Mouse (Mus musculus): ENCODE data around the gene Dnah17. TPM values are rescaled to one million over a fixed set of nuclear protein-coding genes. Genes with fewer than 3 reads are reported as not detected.

Gene Dnah17
- total RNA-seq, 2 experiments from 2014 or later = 0.03 TPM; not detected in 1

DNA sequence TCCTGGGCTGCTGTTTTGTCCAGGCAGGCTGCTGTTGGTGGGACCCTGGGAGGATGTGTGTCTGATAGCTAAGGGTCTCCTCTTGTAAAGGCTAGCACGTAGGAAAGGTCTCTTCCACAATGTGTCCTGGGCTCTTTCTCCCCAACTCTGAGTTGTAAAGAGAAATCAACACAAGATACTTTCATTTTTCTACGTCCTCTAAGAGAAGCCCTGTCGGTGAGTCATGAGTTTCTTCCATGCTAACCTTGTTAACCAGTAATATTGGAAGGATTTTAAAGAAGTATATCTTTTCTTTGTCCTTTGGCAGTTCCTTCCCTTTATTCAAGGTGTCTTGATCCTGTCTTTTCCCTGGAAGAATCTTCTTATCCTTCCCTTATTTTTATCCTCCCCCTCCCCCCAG lies 134.8 kb downstream of the Dnah17 start:
- DNase-seq = no peak

- peak; percentile 44 to 51 for DNase-seq
Observed at GRCm38 (mm10) chr11:117995255-117995654, 135.2 kb downstream of the Dnah17 start.

GRCm38 (mm10) chr11:117994250-117995057 lies 136.0 kb downstream of the Dnah17 start:
- DNase-seq = no peak

GRCm38 (mm10) chr11:117993190-117994175 lies 137.0 kb downstream of the Dnah17 start:
- DNase-seq = no peak

- peak; percentile 44 to 51 for DNase-seq
Observed at GRCm38 (mm10) chr11:117991502-117992470, 138.6 kb downstream of the Dnah17 start.

DNA sequence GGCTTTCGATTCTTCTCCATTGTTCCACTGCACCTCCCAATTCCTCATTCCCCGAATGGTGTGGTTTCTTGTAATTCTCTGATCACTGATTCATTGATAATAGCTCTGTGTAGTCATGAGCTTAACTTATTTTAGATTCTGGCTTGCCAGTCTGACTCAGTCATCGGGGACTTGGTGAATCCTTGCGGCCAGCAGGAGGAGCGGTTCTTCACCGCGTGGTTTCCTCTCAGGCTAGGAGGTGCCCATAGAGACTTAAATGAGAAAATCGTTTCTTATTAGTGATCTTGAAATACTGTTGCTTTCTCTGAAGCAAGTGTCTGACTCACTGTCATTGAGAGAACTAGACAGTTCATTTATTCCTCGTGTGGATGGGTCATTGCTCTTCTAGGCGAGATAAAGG lies 140.5 kb downstream of the Dnah17 start:
- DNase-seq = peak; percentile 57 to 62

DNA sequence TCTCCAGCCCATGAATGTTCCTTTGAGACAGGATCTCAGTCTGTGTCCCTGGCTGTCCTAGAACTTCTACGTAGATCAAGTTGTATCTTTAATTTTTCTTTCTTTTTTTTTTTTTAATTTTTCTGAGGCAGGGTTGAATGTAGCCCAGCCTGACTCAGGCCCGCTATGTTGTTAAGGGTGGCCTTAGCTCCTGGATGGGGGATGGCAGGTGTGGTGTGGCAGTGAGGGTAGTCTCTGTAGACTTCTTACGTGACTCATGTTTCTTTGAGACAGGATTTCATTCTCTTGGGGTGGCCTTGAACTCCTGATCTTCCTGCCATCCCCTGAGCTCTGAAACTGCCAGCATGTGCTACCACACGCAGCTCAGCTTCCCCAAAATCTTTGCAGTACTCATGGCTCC lies 141.2 kb downstream of the Dnah17 start:
- no peak for DNase-seq

DNA sequence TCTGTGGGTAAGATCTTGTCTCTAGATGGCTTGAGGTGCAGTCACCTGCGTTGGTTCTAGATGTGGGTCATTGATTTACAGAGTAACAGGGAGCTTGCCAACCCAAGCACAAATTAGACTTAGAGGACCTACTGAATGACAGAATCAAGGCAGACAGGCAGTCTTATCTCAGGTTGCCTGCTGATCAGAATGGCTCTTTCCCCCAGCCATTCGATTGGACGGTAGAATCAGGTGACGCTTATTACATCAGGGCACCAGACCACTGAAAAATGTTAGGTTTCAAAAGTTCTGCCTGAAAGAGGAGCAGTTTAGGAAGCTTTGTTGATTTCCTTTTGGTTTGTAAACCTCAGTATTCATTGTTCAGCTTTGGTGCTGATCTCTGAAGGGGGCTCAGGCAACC lies 142.5 kb downstream of the Dnah17 start:
- DNase-seq = no peak

DNA sequence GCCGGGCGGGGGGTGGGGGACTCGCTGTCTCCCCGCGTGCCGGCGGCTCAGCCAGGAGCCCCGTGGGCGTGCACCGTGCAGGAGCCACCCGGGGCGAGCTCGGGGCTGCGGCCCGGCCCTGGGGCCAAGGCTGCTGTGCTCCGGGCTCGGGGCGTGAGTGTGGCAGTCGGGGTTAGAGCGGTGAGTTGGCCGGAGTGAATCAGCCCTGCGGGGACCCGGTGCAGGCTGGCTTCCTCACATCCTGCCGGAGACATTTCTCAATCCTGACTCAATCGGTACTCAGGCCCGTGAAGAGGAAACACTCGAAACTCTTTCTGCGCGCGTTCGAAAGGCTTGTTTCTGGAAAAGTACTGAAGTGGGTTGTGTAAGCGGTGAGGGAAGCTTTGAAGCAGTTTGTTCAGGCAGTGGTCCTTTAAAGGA lies 143.4 kb downstream of the Dnah17 start:
- peak; percentile 62 to 71 for DNase-seq

GRCm38 (mm10) chr11:117986126-117987031 lies 144.1 kb downstream of the Dnah17 start, which contains the start of gene Pgs1:
Pgs1 (plus strand) TSS chr11:117986292.
- peak; percentile 94 to 96 for DNase-seq

DNA sequence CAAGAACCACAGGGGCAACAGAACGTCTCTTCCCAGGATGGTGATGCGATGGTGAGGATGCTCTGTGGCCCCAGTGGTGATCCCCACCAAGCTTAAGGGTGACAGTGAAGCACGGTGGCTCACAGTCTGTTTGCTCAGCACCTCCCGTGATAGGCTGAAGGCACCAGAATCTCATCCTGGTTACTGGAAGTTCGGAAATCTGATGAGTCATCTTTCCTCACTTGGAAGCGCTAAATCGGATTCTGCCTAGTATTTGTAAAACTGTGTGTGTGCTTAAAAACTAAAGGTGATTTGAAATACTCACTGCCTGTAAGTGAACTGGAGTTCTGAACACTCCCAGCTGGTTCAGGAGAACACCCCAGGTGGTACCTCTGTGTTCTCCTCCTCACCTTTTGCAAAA lies 146.7 kb downstream of the Dnah17 start:
- no peak for DNase-seq

GRCm38 (mm10) chr11:117982426-117982825 lies 148.0 kb downstream of the Dnah17 start:
- DNase-seq = peak; percentile 60 to 72

- no peak for DNase-seq
Observed at GRCm38 (mm10) chr11:117979388-117979787, 151.0 kb downstream of the Dnah17 start.

DNA sequence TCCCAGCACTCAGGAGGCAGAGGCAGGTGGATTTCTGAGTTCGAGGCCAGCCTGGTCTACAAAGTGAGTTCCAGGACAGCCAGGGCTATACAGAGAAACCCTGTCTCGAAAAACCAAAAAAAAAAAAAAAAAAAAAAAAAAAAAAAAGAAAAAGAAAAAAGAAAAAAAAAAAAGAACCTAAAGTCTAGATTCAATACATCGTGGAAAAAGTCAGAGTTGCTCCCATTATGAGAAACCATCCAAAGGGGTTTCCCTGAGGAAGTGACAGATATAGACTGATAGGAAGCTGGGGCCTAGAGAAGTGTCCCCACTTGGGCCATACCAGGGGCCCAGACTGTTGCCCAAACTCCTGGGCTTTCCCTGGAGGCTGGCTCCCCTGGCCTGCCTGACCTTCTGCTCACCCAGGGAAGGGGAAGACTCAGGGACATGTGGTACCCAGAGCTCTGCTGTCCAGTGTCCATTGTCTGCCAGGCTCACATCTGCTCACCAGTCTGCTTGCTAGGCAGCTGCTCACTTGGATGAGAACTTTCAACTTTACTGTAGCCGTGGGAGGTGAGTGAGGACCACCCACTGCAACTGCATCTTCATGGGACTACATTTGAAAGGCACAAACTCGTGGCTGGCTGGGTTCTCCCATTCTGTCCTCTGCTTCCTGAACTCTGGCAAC lies 152.6 kb downstream of the Dnah17 start:
- DNase-seq = no peak

GRCm38 (mm10) chr11:117976081-117976582 lies 154.3 kb downstream of the Dnah17 start:
- peak; percentile 72 to 74 for DNase-seq

GRCm38 (mm10) chr11:117975211-117975967 lies 155.0 kb downstream of the Dnah17 start:
- DNase-seq = no peak

DNA sequence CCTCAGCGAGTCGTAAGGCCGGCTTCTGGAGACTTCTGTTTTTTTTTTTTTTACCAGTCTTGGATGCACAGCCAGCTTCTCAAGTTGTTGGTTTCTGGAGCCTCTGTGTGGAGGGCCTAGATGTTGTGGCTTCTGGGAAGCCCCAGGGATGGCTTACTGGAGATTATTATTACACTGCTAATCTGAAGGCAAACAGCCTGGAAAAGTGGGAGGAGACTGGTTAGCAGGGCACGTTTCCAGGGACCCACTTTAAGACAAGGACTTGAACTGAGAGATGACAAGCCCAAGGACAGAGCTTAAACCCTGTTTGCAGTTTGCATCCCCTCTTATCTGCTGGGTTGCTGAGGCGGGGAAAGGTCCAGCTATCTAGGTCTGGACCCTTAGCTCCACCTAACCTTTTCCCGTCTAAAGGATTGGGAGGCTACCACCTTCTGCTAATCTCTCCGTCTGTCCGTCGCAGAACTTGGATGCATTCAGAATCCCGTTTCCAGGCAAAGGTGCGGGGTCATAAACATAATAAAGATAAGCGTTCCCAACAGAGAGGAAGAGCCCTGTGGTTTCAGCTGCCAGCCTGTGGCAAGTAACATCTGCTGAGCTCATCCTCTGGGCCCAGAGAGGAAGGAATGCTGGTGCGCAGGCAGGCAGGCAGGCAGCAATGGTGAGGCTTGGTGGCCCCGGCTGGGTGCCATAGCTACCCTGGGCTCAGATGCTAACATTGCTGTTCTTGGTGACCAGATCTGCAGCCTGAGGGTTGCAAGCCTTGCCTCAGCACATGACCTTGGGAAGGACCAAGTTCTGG lies 155.9 kb downstream of the Dnah17 start:
- no peak for DNase-seq

DNA sequence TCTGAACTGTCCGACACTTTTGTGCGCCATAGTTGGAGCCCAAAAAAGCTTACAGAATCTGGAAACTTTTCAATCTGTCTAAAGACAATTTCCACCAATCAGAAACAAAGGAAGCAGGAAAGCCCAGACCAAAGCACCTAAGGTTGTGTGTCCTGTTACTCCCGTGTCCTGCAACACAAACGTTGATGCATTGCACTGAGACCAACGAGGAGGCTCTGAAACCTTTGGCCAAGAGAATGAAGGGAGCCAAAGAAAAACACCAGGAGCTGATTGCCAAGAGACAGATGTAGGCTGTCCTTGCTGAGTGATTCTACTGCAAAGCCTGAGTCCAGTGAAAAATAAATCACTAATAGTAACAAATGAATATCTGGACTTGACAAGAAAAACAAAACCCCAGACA lies 156.9 kb downstream of the Dnah17 start:
- DNase-seq = no peak

Data from adrenal gland, postnatal 36 days (tissue).